Mouse (Mus musculus): ENCODE data around the gene Ap5z1. TPM values are rescaled to one million over a fixed set of nuclear protein-coding genes. Genes with fewer than 3 reads are reported as not detected.

The Ap5z1 gene
- polyA plus RNA-seq, 1 experiment from 2014 or later, result 14.3 TPM

DNA sequence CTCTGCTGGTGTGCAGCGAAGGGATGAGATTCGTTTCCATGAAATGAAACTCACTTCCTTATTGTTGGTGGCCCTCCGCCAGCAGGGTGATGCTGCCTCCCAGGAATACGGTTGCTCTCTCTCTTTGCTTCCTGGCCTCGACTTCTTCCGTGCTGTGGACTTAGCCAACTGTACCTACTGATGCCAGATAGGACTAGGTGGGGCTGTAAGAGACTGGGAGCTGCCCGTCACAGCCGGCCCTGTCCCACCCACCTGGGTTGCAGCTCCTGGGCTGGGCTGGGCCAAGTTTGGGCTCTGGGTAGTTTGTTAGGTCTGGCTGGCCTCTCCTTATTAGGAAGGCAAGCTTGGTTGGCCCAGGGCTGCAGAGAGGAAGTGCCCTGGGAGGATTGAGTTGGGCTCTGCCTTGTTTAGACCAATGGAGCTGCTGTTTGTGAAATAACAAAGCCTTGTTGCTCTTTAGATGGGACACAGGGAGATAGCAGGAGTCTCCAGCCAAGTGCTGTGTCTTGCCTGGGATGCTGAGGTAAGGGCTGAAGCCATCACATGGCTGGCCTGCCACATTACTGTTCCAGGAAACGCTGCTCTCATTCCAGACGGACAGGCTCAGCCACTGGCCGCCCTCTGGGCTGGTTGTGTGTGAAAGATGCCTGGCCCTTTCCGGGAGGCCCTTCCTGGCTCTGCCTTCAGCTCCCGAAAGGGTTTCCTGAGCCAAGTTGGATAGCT, 39.0 kb upstream of the Ap5z1 start:
- no peaks in the 10 kb centered on the region; the same call in 1 of the 2 replicates for H3K36me3 ChIP-seq
- H3K9ac ChIP-seq, result no peak overlapping the region
- WGBS, result 65% methylated on average over 13 of the region's 13 CpGs
- no peaks in the 10 kb centered on the region for H3K27me3 ChIP-seq
- peaks cover 48% of the 10 kb centered on the region for H3K4me1 ChIP-seq (replicated peaks)
- peak overlapping the region; percentile 75 for H3K27ac ChIP-seq (replicated peaks)
- H3K4me2 ChIP-seq, result no peak overlapping the region
- H3K9me3 ChIP-seq, result no peaks in the 10 kb centered on the region
- ATAC-seq (ENCODE audit: low FRiP score, low read depth), result peak; percentile 53; the same call in 1 of the 2 replicates
- H3K4me3 ChIP-seq, result no peak overlapping the region

DNA sequence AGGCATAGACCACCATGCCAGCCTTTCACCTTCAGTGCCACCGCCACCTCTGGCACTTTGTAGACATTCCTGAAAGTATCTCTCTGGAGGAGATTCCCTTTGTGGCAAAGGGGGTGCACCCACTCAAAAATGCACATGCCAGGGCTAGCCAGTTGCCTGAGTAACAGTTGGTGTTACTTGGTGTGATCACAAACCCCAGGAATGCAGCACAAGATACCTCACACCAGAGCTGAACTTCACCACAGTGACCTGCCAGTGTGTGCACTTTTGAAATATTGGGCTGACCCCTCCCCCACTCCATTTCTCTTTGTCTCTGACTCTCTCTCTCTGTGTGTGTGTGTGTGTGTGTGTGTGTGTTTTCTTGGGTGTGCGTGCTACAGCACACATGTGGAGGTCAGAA, 37.3 kb upstream of the Ap5z1 start:
- no peak overlapping the region for H3K4me2 ChIP-seq
- no peaks in the 10 kb centered on the region for H3K9me3 ChIP-seq
- no peak for ATAC-seq (ENCODE audit: low FRiP score, low read depth)
- no peak overlapping the region for H3K9ac ChIP-seq
- H3K4me3 ChIP-seq, result no peak overlapping the region
- no peaks in the 10 kb centered on the region for H3K27me3 ChIP-seq
- peaks cover 48% of the 10 kb centered on the region for H3K4me1 ChIP-seq (replicated peaks)
- 82% methylated on average over 2 of the region's 2 CpGs for WGBS
- H3K36me3 ChIP-seq, result no peaks in the 10 kb centered on the region; the same call in 1 of the 2 replicates
- no peak overlapping the region for H3K27ac ChIP-seq (replicated peaks)

DNA sequence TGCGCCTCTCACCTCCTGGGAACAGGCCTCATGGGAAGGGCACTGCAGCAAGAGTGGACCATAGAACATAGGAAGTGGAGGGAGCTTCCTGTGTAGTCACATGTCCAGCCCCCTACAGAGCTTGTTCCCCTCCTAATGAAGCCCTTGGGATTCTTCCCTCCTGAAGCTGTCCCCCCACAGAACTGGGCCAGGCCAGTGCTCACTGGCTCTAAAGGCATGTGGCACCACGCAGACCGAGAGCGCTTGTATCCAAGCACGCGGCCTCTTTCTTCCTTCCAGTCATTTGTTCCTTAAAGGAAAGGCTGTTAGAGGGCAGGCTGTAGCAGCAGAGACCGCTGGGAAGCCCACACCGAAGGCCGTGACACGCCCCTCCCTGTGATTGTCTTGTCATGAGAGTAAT, 35.9 kb upstream of the Ap5z1 start:
- 40% methylated on average over 10 of the region's 10 CpGs for WGBS
- Histone ChIP-seq H3K9ac (no peak overlapping the region), H3K36me3 (no peaks in the 10 kb centered on the region), H3K4me2 (no peak overlapping the region), H3K9me3 (no peaks in the 10 kb centered on the region), H3K4me1 (replicated peaks) (peaks cover 44% of the 10 kb centered on the region), H3K27ac (replicated peaks) (peak overlapping the region; percentile 8; the same call in 1 of the 2 replicates), H3K27me3 (no peaks in the 10 kb centered on the region), H3K4me3 (no peak overlapping the region)
- ATAC-seq (ENCODE audit: low FRiP score, low read depth), result no peak

DNA sequence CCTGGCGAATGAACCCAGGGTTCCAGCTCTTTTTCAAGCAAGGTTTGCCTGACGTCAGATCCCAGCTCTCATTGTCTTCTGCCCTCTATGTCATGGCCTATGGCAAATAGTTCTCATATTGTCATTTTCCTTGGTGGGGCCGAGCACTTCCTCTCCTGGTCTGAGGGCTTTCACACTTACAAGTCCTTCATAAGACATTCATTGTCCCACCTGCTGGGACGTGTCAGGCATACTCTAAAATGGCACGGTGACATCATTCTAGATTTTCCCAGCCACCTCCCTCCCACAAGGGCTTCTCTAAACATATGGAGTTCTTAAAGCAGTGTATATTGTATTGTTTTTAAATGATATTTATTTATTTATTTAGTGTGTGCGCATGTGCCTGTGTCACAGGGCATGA, 35.1 kb upstream of the Ap5z1 start:
- Histone ChIP-seq H3K36me3 (no peaks in the 10 kb centered on the region), H3K9ac (no peak overlapping the region), H3K4me3 (no peak overlapping the region), H3K4me1 (replicated peaks) (peaks cover 43% of the 10 kb centered on the region), H3K27ac (replicated peaks) (no peak overlapping the region), H3K9me3 (no peaks in the 10 kb centered on the region), H3K4me2 (no peak overlapping the region), H3K27me3 (no peaks in the 10 kb centered on the region)
- no peak for ATAC-seq (ENCODE audit: low FRiP score, low read depth)
- 65% methylated on average over 6 of the region's 6 CpGs for WGBS

DNA sequence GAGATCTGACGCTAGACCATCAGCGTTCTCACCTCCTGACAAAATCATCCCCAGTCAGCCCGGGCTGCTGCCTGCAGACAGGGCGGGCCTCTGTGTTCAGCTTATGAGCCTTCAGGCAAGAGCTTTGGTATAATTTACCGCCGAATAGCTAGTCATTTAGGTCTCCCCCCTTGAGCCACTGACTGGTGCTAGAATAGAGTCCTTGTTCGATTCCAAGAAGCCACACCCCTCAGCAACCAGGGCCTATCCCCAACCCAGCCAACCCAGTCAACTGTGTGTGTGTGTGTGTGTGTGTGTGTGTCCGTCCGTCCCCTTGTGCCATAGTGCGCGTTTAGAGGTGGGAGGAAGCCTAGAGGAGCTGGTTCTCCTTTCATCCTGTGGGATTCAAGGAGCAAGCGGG, 32.7 kb upstream of the Ap5z1 start:
- 77% methylated on average over 12 of the region's 12 CpGs for WGBS
- H3K4me3 ChIP-seq, result no peak overlapping the region
- ATAC-seq (ENCODE audit: low FRiP score, low read depth), result no peak
- H3K4me2 ChIP-seq, result no peak overlapping the region
- peaks cover 11% of the 10 kb centered on the region for H3K36me3 ChIP-seq
- H3K9me3 ChIP-seq, result no peaks in the 10 kb centered on the region
- peaks cover 26% of the 10 kb centered on the region for H3K4me1 ChIP-seq (replicated peaks)
- no peak overlapping the region for H3K9ac ChIP-seq
- no peaks in the 10 kb centered on the region for H3K27me3 ChIP-seq
- no peak overlapping the region for H3K27ac ChIP-seq (replicated peaks)

DNA sequence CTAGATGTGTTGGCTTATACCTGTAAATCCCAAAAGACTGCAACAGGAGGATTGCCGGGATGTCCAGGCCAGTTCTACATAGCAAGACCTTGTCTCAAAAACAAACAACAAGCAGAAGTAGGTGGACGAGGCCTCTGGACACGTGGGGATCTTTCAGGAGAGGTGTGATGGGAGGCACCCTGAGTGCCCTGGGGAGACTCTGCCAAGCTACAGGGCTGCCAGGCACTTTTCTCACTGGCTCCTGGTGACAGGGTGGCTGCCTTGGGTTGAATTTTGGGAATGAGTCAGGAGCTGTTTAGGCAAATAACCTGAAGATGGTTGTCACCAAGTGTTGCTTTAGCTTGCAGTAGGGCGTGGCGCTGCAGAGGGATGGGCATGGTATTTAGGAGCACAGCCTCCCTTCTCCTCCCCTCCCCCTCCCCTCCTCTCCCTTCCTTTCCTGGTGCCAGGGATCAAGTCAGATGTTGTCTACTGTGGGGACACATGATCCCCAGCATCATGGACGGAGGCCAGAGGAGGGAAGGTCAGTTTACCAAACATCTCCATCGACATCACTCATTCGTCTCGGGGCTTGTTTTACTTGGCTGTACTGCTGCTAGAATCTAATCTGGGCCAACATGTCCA, 31.8 kb upstream of the Ap5z1 start:
- no peak for ATAC-seq (ENCODE audit: low FRiP score, low read depth)
- H3K4me2 ChIP-seq, result no peak overlapping the region
- no peak overlapping the region for H3K9ac ChIP-seq
- peaks cover 14% of the 10 kb centered on the region for H3K36me3 ChIP-seq
- H3K27me3 ChIP-seq, result no peaks in the 10 kb centered on the region
- H3K4me3 ChIP-seq, result no peak overlapping the region
- no peak overlapping the region for H3K27ac ChIP-seq (replicated peaks)
- no peaks in the 10 kb centered on the region for H3K9me3 ChIP-seq
- peaks cover 26% of the 10 kb centered on the region for H3K4me1 ChIP-seq (replicated peaks)
- 78% methylated on average over 9 of the region's 9 CpGs for WGBS

DNA sequence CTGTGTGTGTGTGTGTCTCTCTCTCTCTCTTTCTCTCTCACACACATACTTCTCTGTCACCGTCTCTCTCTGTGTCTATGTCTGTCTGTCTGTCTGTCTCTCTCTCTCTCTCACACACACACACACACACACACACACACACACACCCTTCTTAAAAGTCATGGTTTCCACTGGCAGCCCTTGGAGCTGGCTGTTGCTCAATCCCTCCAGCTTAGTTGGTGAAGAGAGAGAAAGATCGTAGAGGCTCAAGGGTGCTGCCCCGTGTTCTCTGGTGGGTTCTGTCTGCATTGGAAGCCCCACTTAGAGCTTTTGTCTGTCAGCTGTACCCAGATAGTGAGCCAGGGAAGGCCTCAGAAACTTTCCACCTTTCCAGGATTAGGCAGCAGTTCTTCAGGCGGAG, 31.0 kb upstream of the Ap5z1 start:
- no peak overlapping the region for H3K4me2 ChIP-seq
- H3K27me3 ChIP-seq, result no peaks in the 10 kb centered on the region
- no peak overlapping the region for H3K27ac ChIP-seq (replicated peaks)
- H3K36me3 ChIP-seq, result peaks cover 14% of the 10 kb centered on the region
- no peaks in the 10 kb centered on the region for H3K9me3 ChIP-seq
- H3K4me1 ChIP-seq (replicated peaks), result peaks cover 21% of the 10 kb centered on the region
- no peak overlapping the region for H3K4me3 ChIP-seq
- no peak overlapping the region for H3K9ac ChIP-seq
- ATAC-seq (ENCODE audit: low FRiP score, low read depth), result no peak
- WGBS, result 87% methylated on average over 4 of the region's 4 CpGs

DNA sequence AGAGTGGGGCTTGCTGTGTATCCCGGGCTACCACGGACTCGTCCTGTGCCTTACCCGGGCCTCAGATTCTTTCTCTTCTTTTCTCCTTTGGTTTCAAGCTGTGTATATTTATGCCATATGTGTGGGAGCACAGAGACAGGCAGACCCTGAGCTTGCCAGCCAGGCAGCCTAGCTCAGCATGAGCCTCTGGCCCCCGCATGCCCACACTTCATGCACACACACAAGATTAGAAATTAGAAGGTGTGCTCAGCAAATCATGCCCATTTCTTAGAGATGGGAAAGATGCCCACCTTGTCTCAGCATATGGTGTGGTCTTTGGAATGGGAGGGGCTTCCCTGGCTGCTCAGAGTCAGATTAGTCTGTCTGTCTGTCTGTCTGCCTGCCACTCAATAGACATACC, 29.7 kb upstream of the Ap5z1 start:
- H3K27me3 ChIP-seq, result no peaks in the 10 kb centered on the region
- H3K9me3 ChIP-seq, result no peaks in the 10 kb centered on the region
- no peak overlapping the region for H3K9ac ChIP-seq
- no peak overlapping the region for H3K4me3 ChIP-seq
- H3K27ac ChIP-seq (replicated peaks), result no peak overlapping the region
- WGBS, result 66% methylated on average over 5 of the region's 5 CpGs
- no peak overlapping the region for H3K4me2 ChIP-seq
- peaks cover 14% of the 10 kb centered on the region for H3K36me3 ChIP-seq
- ATAC-seq (ENCODE audit: low FRiP score, low read depth), result no peak
- H3K4me1 ChIP-seq (replicated peaks), result peaks cover 16% of the 10 kb centered on the region; the same call in 1 of the 2 replicates

DNA sequence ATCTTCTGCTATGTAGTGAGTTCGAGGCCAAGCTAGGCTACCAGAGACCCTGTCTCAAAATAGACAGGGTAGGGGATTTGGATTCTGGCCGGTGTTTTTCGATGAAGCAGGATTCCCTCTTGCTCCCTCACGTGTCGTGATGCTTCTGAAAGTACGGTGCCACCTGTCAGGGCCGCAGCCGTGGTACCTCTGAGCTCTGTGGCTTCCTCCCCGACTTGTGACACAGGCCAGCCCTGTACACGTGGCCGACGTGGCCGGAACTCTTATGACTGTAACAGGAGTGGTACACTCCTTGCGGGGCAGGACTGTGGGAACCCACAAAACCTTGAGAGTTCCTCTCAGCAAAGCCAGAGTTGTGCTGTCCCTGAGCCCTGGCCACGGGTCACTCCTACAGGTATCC, 28.0 kb upstream of the Ap5z1 start:
- no peak overlapping the region for H3K27ac ChIP-seq (replicated peaks)
- ATAC-seq (ENCODE audit: low FRiP score, low read depth), result no peak
- no peak overlapping the region for H3K9ac ChIP-seq
- no peak overlapping the region for H3K4me2 ChIP-seq
- peaks cover 14% of the 10 kb centered on the region for H3K36me3 ChIP-seq
- H3K9me3 ChIP-seq, result no peaks in the 10 kb centered on the region
- WGBS, result 97% methylated on average over 15 of the region's 15 CpGs
- H3K4me1 ChIP-seq (replicated peaks), result peaks cover 32% of the 10 kb centered on the region
- no peak overlapping the region for H3K4me3 ChIP-seq
- no peaks in the 10 kb centered on the region for H3K27me3 ChIP-seq

- Histone ChIP-seq H3K9me3 (no peaks in the 10 kb centered on the region), H3K4me3 (no peak overlapping the region), H3K4me2 (no peak overlapping the region), H3K9ac (no peak overlapping the region), H3K36me3 (peaks cover 14% of the 10 kb centered on the region), H3K27ac (replicated peaks) (no peak overlapping the region), H3K27me3 (no peaks in the 10 kb centered on the region), H3K4me1 (replicated peaks) (peaks cover 40% of the 10 kb centered on the region)
- ATAC-seq (ENCODE audit: low FRiP score, low read depth), result no peak
- 87% methylated on average over 16 of the region's 16 CpGs for WGBS
These were observed 25.3 kb upstream of the Ap5z1 start for GRCm38 (mm10) chr5:142438380-142438938.

GRCm38 (mm10) chr5:142439911-142440432, 23.8 kb upstream of the Ap5z1 start:
- Histone ChIP-seq H3K27me3 (no peaks in the 10 kb centered on the region), H3K4me3 (peak overlapping the region; percentile 17; the same call in 1 of the 2 replicates), H3K36me3 (peaks cover 14% of the 10 kb centered on the region), H3K4me2 (peak overlapping the region; percentile 53), H3K9me3 (no peaks in the 10 kb centered on the region), H3K9ac (no peak overlapping the region), H3K4me1 (replicated peaks) (peaks cover 40% of the 10 kb centered on the region), H3K27ac (replicated peaks) (peak overlapping the region; percentile 82)
- 3% methylated on average over 12 of the region's 12 CpGs for WGBS
- peak; percentile 77 for ATAC-seq (ENCODE audit: low FRiP score, low read depth)

DNA sequence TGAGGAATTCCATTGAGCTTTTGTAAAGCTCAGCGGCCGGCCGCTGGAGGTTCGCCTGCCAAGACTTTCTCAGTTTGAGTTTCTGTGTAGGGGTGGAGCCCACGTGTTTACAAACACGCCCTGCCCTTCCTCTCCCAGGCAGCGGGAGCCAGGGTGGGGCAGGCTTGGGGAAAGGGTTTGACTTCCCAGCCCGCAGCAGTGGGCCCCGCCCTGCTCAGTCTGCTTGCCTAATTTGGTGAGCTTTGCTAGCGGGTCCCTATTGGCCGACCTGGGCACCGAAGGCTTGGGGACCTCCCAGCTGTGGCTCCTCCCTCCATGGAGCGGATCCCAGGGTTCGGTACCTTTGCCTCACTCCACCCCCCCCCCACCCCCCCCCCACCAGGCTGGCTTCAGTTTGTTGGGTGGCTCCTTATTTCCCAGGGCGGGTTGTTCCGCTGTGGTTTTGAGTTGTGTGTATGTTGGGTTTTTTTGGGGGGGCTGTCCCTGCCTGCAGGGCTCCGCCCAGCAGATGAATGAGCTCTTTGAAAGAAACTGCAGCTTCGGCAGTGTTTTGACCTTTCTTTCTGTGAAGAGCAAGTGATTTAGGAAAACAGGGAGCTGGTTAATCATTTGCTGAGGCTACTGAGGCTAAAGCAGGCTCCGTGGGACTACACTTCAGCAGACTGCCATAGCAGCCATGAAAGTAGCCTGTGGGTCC, 23.1 kb upstream of the Ap5z1 start:
- Histone ChIP-seq H3K4me3 (peak overlapping the region; percentile 17; the same call in 1 of the 2 replicates), H3K4me1 (replicated peaks) (peaks cover 47% of the 10 kb centered on the region), H3K4me2 (peak overlapping the region; percentile 53), H3K27me3 (no peaks in the 10 kb centered on the region), H3K9ac (no peak overlapping the region), H3K9me3 (no peaks in the 10 kb centered on the region), H3K27ac (replicated peaks) (peak overlapping the region; percentile 82), H3K36me3 (peaks cover 7% of the 10 kb centered on the region)
- peak; percentile 87 for ATAC-seq (ENCODE audit: low FRiP score, low read depth)
- WGBS, result 3% methylated on average over 18 of the region's 19 CpGs
